Mouse (Mus musculus) ovary, postnatal 10 days (tissue): ENCODE results near the gene Dmpk.
"Not testable (repeated sequence)": the region's sequence is repeated elsewhere in the genome, so short reads cannot be mapped to it uniquely, and the experiment has no call there.

Source experiments
- DNase-seq: peaks from one replicate; pipeline ENCODE4 v3.0.0; 2022; ENCODE audit warnings: low spot score

Dmpk gene

DNA sequence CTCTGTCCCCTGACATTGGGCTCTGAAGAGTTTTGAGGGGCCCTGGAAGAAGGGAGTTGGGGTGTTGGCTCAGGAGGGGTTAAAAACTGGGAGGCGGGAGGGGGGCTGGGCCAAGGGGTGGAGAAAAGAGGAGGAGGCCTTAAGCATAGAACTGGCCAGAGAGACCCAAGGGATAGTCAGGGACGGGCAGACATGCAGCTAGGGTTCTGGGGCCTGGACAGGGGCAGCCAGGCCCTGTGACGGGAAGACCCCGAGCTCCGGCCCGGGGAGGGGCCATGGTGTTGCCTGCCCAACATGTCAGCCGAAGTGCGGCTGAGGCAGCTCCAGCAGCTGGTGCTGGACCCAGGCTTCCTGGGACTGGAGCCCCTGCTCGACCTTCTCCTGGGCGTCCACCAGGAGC lies at the start of gene Dmpk:
Dmpk (plus strand) TSS at position 149 of the 400 bp plus-strand sequence.
- DNase-seq, result no peak

DNA sequence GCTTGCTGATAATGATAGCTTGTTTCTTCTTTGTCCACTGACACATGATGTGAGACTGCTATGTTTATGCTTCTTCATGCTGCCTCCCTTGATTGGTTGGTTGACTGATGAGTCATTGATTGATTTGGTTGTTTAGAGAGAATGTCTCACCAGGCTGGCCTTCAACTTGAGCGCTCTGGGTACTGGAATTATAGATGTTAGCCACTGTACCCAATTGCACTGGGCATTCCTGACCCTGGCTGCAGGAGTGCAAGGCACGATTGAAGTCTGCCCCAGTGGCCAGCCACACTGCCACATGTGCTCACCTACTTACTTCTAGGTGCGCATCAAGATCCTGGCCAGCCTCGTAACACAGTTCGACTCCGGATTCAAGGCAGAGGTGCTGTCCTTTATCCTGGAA lies 39.0 kb upstream of the Dmpk start:
- DNase-seq, result no peak

DNA sequence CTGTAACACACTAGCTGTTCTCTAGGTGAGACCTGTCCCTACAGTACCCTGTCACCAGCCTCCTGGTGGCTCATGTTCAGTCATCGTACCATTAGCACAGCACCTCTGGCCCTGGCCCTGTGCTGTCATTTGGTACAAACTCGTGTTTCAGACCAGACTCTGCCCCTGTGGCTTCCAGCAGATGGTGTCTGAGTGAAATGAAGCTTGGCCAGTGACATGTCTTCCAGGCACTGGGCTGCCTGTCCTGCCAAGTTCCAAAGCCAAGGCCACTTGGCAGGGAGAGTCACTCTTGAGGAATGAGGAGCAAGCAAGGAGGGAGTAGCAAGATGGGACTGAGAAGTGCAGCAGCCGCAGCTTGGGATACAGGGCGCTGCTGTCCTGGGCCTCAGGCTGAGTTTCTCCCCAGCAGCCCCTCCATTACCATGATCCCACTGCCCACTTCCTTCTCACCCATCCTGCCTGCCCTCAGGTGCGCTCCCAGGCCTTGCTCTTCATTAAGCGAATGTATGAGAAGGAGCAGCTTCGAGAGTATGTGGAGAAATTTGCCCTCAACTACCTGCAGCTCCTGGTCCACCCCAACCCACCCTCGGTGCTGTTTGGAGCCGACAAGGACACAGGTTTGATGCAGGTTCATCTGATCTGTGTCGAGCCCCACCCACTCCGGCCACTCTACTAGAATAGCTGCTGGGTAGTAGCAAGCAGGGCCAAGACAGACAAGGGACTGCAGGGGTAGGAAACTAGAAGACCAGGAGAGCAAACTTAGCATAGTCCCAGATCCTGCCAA lies 37.2 kb upstream of the Dmpk start:
- no peak for DNase-seq

DNA sequence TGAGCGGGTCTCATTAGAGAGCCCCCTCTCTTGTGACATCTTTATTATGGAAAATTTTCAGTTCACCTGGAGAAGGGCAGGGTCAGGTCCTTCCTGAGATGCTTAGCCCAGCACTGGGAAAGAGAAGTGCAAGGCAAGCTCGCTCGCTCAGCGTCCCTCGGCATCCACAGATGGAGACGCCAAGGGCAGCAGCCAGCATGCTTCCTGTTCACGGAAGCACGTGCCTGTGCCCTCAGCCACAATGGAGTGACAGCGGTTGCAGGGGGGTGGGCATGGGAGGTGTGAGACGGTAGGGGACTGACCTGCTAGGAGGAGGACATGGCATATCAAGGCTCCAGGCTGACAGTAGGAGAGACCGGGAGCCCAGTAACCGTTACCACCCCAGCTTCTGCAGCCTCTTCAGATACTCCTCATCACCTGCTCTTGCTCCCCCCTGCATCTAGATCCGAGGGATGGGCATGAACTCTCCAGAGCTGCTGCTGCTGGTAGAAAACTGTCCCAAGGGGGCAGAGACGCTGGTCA lies 35.6 kb upstream of the Dmpk start:
- no peak for DNase-seq

DNA sequence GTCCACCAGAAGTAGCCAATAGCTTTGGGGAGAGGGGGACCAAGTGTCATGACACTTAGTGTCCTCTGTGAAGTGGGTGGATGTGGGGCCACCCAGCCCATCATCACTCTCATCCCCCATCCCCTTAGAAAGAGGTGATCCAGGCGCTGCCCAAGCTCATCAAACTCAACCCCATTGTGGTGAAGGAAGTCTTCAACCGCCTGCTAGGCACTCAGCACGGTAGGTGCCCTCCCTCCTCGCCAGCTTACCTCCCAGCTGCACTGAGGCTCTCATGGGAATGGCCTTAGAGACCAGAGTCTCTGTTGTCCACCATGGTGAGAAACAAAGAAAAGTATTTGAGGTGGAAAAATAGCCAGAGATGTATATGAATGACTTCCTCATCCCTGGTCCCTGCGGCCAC lies 34.4 kb upstream of the Dmpk start:
- no peak for DNase-seq

DNA sequence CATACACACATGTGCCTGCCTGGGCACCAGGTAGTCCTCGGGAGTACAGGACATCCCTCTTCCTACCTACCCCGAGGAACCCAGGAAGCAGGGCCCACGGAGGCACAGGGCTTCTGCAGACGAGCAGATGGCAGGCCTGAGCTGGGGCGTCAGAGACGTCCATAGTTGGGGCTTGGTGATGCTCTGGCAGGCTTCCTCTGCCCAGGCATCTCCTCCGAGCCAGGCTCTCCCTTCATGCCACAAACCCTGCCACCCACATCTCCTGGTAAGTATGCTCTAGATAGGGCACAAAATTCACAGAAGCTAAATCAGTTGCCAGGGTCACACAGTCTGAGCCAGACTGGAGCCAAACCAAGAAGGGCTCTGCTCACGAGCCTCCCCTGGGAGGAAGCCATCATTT lies 33.5 kb upstream of the Dmpk start:
- DNase-seq, result no peak

DNA sequence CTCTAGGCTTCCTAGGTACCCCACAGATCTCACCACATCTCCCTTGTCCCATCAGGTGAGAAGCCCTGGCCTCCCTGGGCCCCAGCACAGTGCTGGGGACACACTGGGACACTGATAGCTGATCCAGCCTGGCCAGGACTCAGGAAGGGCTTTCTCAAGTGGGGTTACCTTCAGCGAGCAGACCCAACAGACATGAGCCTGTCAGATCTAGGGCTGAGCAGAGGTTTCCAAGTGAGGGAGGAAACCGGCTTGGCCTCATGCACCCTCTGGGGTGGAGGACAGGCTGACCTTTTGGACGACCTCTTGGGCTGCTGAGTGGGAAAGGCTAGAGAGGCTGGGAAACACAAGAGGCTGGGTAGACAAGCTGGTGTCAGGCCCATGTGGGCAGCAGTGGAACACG lies 32.5 kb upstream of the Dmpk start:
- DNase-seq, result no peak

DNA sequence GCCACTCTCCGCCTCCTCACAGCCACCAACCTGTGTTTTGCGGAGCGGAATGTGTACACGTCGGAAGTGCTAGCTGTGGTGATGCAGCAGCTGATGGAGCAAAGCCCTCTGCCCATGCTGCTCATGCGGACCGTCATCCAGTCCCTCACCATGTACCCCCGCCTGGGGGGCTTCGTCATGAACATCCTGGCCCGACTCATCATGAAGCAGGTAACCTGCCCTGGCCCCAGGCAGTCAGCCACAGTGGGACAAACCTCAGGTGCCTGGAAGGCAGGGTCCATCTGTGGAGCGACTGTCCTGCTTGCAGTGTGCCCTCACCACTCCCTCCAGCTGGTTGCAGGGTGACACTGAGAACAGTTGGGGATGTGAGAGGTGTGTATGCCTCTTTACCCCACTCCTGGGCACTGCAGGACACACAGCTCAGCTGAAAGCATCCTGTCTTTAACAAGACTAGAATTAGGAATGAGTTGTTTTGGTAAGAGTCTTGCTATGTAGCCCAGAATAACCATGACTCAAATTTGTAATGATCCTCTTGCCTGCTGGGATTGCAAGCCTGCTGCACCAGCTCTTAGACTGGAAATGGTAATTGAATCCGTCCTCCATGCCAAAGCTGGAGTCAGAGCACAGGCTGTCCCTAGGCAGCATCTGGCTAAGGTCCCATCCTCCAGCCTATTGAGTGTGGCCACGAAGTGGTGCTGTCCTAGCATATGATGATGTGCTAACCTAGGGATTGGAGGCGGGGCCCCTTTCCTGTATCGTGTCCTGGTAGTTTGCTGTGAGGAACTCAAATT lies 31.1 kb upstream of the Dmpk start:
- DNase-seq, result no peak

DNA sequence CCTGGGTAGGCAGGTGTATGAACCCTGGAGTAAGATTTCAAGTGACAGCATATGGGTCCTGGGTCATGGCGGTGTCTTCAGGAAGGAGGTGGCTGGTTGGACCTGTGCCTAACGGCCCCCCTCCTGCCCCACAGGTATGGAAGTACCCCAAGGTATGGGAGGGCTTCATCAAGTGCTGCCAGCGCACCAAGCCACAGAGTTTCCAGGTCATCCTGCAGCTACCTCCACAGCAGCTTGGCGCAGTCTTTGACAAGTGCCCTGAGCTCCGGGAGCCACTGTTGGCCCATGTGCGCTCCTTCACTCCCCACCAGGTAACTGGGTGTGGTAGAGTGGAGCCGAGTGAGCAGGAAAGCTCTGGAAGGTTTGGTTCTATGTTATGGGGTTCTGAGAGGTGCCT lies 30.5 kb upstream of the Dmpk start:
- no peak for DNase-seq

DNA sequence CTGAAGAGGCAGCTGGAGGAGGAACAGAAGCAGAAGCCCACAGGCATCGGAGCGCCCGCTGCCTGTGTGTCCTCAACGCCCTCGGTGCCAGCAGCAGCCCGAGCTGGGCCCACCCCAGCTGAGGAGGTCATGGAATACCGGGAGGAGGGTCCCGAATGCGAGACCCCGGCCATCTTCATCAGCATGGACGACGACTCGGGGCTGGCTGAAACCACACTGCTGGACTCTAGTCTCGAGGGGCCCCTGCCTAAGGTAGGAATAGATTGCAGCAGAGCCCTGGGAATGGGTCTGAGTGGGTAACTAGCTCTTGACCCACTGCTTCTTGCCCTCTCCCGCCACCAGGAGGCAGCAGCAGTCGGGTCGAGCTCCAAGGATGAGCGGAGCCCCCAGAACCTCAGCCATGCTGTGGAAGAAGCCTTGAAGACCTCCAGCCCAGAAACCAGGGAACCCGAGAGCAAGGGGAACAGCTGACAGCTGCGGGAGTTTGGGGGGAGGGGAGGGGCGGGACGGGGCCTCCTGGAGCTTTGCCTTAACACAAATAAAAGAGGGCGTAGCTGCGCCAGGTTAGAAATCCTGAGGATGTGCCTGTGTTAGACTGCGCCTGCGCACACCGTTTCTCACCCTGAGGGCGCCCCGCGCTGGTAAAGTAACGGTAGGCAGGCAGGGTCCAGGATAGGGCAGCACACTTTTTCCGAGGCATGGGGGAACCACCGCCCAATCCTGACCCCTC lies 29.4 kb upstream of the Dmpk start, which contains the start of gene Rsph6a:
Rsph6a (plus strand) TSS at position 644 of the 730 bp plus-strand sequence.
- no peak for DNase-seq

DNA sequence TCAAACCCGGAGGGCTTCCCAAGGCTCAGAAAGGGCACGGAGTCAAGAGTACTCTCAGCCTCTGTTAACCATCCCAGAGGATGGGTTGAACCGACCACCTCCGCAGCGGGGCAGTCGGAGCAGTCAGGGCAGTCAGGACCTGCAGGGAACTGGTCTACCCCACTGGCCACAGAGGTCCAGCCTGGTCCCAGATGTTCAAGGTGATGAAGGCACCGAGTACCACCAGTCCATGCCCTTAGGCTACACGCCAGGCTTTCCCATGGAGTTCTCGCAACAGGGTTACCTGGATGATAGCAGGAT lies 28.9 kb upstream of the Dmpk start:
- no peak for DNase-seq

DNA sequence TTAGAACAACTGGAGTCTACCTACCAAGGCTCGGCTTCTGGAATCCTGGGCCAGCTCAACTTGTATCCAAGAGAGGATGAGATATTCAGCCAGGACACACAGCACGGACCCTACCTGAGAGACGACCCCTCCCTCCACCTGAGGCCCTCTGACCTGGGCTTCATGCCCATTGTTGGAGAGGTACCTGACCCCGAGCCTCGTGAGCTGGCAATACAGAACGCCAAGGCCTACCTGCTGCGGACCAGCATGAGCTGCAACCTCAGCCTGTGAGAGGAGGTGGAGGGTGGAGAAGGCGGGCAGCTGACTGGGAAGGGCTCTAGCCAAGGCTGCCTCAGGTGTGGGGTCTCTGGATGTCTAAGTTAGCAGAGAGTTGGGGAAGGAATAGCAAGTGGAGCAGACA lies 28.5 kb upstream of the Dmpk start:
- DNase-seq, result no peak

DNA sequence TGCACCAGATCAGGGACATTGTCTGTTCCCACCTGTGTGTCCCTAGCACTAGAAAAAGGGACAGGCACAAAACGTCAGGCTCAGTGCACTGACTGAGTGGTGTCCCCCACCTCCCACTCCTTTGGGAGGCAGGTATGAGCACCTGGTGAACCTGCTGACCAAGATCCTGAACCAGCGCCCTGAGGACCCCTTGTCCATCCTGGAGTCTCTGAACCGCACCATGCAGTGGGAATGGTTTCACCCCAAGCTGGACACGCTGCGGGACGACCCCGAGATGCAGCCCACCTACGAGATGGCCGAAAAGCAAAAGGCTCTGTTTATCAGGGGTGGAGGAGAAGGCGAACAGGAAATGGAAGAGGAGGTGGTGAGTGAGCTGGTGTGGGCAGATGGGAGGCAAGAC lies 26.2 kb upstream of the Dmpk start:
- no peak for DNase-seq

DNA sequence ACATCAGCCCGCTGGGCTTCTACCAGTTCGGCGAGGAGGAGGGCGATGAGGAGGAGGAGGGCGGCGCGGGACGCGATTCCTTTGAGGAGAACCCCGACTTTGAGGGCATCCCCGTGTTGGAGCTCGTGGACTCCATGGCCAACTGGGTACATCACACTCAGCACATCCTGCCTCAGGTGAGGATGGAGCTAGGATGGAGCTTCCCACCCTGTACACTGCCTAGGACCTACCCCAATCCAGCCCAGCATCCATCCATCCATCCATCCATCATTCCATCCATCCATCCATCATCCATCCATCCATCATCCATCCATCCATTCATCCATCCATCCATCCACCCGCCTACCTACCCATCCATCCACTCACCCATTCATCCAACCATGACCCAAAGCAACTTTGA lies 17.8 kb upstream of the Dmpk start:
- no peak for DNase-seq

DNA sequence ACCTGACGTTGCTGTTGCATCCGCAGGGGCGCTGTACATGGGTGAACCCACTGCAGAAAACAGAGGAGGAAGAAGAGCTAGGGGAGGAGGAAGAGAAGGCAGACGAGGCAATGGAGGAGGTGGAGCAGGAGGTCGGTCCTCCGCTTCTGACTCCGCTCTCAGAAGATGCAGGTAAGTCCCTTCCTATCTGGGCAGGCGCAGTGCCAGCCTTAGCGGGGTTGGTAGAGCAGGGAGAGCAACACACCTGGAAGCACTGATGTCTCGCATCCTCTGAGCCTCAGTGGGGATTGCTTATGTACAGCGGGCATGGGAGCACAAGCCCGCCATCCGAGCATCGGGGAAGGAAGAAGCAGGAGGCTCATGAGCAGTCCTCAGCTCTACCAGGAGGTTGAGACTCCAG lies 16.6 kb upstream of the Dmpk start:
- no peak for DNase-seq

DNA sequence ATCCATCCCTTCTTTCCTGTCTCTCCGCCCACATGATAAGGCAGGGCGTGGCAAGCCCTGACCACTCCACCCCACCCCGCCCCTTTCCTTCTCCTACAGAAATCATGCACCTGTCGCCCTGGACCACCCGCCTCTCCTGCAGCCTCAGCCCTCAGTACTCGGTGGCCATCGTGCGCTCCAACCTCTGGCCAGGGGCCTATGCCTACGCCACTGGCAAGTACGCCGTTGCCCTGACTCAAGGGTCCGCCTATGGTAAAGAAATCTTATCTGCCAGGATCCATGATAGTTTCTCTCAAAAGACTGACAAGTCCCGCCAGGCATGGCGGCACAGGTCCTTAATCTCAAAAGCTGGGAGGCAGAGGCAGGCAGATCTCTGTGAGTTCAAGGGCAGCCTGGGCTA lies 15.7 kb upstream of the Dmpk start:
- DNase-seq, result no peak

DNA sequence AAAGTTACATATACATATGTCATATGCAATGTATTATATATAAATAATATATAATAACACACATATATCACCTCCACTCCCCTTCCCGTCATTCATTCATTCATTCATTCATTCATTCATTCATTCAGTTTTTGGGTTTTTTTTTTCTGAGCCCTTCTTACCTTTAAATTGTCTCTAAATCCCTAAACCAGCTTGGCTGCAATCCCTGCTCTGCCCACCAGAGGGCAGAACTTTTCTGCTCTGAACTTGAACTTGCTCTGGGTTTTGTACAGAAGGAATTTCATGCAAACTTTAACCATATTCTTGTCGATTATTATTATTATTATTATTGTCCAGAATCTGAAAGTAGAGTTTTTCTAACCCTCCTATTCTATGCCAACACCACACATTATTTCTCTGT lies 14.9 kb upstream of the Dmpk start:
- DNase-seq, result peak; percentile 51

DNA sequence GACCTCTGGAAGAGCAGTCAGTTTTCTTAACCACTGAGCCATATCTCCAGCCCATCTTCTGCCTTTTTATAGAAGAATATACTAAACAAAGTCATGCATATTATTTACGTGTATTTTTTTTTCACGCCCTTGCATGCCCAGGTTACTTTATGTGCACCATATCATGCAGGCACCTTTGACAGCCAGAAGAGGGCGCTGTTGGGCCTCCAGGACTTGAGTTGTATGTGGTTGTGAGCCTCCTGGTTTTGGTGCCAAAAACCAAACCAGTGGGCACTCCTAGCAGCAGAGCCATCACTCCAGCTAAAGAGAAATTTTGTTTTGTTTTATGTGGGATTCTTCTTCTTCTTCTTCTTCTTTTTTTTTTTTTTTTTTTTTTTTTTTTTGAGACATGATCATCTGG lies 14.1 kb upstream of the Dmpk start:
- no peak for DNase-seq

DNA sequence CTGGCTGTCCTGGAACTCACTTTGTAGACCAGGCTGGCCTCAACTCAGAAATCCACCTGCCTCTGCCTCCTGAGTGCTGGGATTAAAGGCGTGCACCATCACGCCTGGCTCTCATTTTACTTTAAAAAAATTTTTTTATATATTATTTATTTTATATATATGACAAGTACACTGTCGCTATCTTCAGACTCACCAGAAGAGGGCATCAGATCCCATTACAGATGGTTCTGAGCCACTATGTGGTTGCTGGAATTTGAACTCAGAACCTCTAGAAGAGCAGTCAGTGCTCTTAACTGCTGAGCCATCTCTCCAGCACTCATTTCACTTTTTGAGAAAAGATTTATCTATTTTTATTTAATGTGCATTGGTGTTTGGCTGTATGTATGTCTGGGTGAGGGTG lies 12.6 kb upstream of the Dmpk start:
- not testable (repeated sequence) for DNase-seq

DNA sequence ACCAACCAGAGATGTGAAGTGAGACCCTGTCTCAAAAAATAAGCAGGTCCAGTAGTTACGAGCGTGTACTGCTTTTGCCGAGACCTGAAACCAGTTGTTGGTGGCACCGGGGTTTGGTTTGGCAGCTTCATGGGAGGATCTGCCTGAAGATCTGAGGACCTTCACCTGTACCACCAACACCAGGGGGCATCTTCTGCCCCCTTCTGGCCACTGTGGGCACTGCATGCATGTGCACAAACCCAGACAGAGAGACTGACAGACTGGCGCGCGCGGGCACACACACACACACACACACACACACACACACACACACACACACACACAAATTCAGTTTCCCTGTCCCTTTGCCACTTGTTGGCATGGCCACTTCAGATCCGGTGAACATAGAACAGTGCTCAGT lies 10.1 kb upstream of the Dmpk start:
- DNase-seq, result no peak

DNA sequence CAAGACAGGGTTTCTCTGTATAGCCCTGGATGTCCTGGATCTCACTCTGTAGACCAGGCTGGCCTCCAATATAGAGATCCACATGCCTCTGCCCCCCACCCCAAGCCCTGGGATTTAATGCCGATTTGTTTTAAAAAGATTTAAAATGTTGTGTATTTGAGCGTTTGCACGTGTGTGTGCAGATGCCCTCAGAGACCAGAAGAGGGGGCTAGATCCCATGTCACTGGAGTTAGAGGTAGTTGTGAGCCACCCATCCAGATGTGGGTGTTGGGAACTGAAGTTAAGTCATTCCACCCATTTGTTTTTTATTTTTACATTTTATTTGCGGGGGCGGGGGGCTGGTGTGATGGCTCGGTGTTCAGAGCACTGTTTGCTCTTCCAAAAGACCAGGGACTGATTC lies 9.2 kb upstream of the Dmpk start:
- no peak for DNase-seq

DNA sequence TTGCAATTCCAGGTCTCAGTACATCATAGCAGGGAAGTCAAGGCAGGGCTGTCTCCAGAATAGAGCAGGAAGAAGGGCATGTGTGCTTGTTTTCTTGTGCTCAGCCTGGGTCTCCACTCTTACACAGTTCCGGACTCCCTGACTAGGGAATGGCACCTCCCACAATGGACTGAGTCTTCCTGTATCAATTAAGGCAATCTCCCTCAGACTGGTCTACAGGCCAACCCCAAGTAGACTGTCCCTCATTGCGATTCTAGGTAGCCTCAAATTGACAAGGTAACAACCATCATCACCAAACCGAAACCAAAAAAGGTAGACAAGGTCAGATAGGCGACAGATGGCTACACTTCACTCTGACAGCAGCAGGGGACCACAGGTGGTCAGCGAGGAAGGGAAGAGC lies 8.4 kb upstream of the Dmpk start:
- no peak for DNase-seq
